Mouse (Mus musculus) liver, postnatal 0 days (tissue): Measurements from ENCODE around the gene Mmp14. TPM values are rescaled to one million over a fixed set of nuclear protein-coding genes. Genes with fewer than 3 reads are reported as not detected.
A peak's percentile ranks its signal among the peaks of the same experiment; 100 is the strongest.

Source experiments
- ATAC-seq: fragments of 200-750 bp; cut with Nextera tagmentation; 2 replicates; pipeline ENCODE4 v1.8.0; 2017; ENCODE audit warnings: mild to moderate bottlenecking, moderate library complexity
- DNase-seq: peaks from one replicate; pipeline ENCODE4 v3.0.0-alpha.2; 2016
- H3K27ac ChIP-seq: fragments of 300-500 bp; sonication (generic); 2 replicates; pipeline ENCODE4 v1.5.1; 2014; ENCODE audit warnings: antibody characterized with exemption, moderate library complexity, mild to moderate bottlenecking, low read depth
- H3K27me3 ChIP-seq: fragments of 300-500 bp; sonication (generic); 2 replicates; pipeline ENCODE4 v1.6.1; 2014; ENCODE audit warnings: low read length, control low read depth, mixed read lengths; ENCODE audit not compliant: insufficient read depth
- H3K36me3 ChIP-seq: fragments of 300-500 bp; sonication (generic); replicated peaks from 2 replicates; pipeline ENCODE4 v1.6.1; 2014; ENCODE audit warnings: mild to moderate bottlenecking, control low read depth, low read length, moderate library complexity, mixed read lengths; ENCODE audit not compliant: insufficient read depth
- H3K4me1 ChIP-seq: fragments of 300-500 bp; sonication (generic); 2 replicates; pipeline ENCODE4 v1.6.1; 2014; ENCODE audit warnings: antibody characterized with exemption, mild to moderate bottlenecking, control low read depth; ENCODE audit not compliant: insufficient read depth
- H3K4me2 ChIP-seq: fragments of 300-500 bp; sonication (generic); 2 replicates; pipeline ENCODE4 v1.6.1; 2014; ENCODE audit warnings: low read depth, mild to moderate bottlenecking, low read length, moderate library complexity, mixed read lengths
- H3K4me3 ChIP-seq: fragments of 300-500 bp; sonication (generic); 2 replicates; pipeline ENCODE4 v1.5.1; 2014; ENCODE audit warnings: low read depth, low read length
- H3K9ac ChIP-seq: fragments of 300-500 bp; sonication (generic); replicated peaks from 2 replicates; pipeline ENCODE4 v1.6.1; 2014; ENCODE audit warnings: mild to moderate bottlenecking, moderate library complexity
- H3K9me3 ChIP-seq: fragments of 300-500 bp; sonication (generic); 2 replicates; pipeline ENCODE4 v1.6.1; 2016; ENCODE audit warnings: mild to moderate bottlenecking, control low read depth, low read length, mixed read lengths
- CTCF ChIP-seq: sonication (generic); IDR thresholded peaks from 2 replicates; pipeline ENCODE4 v1.5.1; 2016; ENCODE audit warnings: antibody characterized with exemption, low read depth
- EP300 ChIP-seq: IDR thresholded peaks from 2 replicates; pipeline ENCODE4 v1.6.1; 2016; ENCODE audit warnings: antibody characterized with exemption, low read depth, mild to moderate bottlenecking
- WGBS: fragments of 180-500 bp; shearing (Covaris S2); extraction: QIAGEN DNeasy Blood & Tissue Kit; methylation state at CpG from one replicate; pipeline ENCODE4 v1.1.7; 2014; ENCODE audit not compliant: insufficient replicate concordance; 5-methylcytosine and 5-hydroxymethylcytosine counted together
- polyA plus RNA-seq: library from polyadenylated mRNA; unstranded; fragments of >200 nt; fragmentation: Nextera tagmentation; extraction: Ambion mirVana; gene quantifications from 2 replicates; pipeline ENCODE4 v1.2.1, GENCODE M21; 2015

The Mmp14 gene
- polyA plus RNA-seq, result 38.1 and 39.8 TPM in 2 replicates

- no peaks in the 10 kb centered on the region for H3K9me3 ChIP-seq
- ATAC-seq (peak; percentile 6; the same call in 1 of the 2 replicates), DNase-seq (peak; percentile 73)
- H3K9ac ChIP-seq, result peak within 1 kb of the TSS; percentile 93
- 1% methylated on average over 48 of the region's 49 CpGs for WGBS
- peaks cover 17% of the 10 kb centered on the region for H3K36me3 ChIP-seq
- peak within 1 kb of the TSS; percentile 92 for H3K27ac ChIP-seq
- peak within 1 kb of the TSS; percentile 76 for H3K4me3 ChIP-seq
- H3K4me1 ChIP-seq, result peaks cover 53% of the 10 kb centered on the region
- H3K27me3 ChIP-seq, result peaks cover 6% of the 10 kb centered on the region; the same call in 1 of the 2 replicates
- peak within 1 kb of the TSS; percentile 90 for H3K4me2 ChIP-seq
- peak; percentile 22; the same call in 1 of the 2 replicates for TF ChIP-seq EP300
- peak; percentile 49 for TF ChIP-seq CTCF
These were observed at the start of gene Mmp14 for GRCm38 (mm10) chr14:54431334-54432077. Mmp14 (plus strand) TSS chr14:54431612.

- peaks cover 24% of the 10 kb centered on the region for H3K4me1 ChIP-seq
- H3K9me3 ChIP-seq, result no peaks in the 10 kb centered on the region
- WGBS, result 52% methylated on average over 10 of the region's 10 CpGs
- no peak for DNase-seq
- no peak overlapping the region for H3K9ac ChIP-seq
- H3K36me3 ChIP-seq, result no peaks in the 10 kb centered on the region
- H3K27me3 ChIP-seq, result no peaks in the 10 kb centered on the region
- no peak for TF ChIP-seq CTCF
- TF ChIP-seq EP300, result no peak
- H3K27ac ChIP-seq, result peak overlapping the region; percentile 66
- peak; percentile 43 for ATAC-seq
- peak overlapping the region; percentile 43 for H3K4me2 ChIP-seq
- H3K4me3 ChIP-seq, result no peak overlapping the region
These were observed 49.6 kb upstream of the Mmp14 start for GRCm38 (mm10) chr14:54381816-54382215.

- Histone ChIP-seq H3K9me3 (no peaks in the 10 kb centered on the region), H3K9ac (no peak overlapping the region), H3K36me3 (no peaks in the 10 kb centered on the region), H3K27ac (peak overlapping the region; percentile 51), H3K4me3 (no peak overlapping the region), H3K27me3 (no peaks in the 10 kb centered on the region), H3K4me2 (no peak overlapping the region), H3K4me1 (peaks cover 24% of the 10 kb centered on the region)
- ATAC-seq, result no peak
- 68% methylated on average over 9 of the region's 9 CpGs for WGBS
- TF ChIP-seq EP300, result no peak
- TF ChIP-seq CTCF, result no peak
- DNase-seq, result no peak
These were observed 48.8 kb upstream of the Mmp14 start for GRCm38 (mm10) chr14:54382641-54383040.

GRCm38 (mm10) chr14:54383355-54383771 lies 48.0 kb upstream of the Mmp14 start:
- TF ChIP-seq EP300 (no peak), CTCF (no peak)
- H3K4me1 ChIP-seq, result peaks cover 24% of the 10 kb centered on the region
- H3K4me3 ChIP-seq, result no peak overlapping the region
- H3K4me2 ChIP-seq, result 0 out of 2 replicates have a peak overlapping the region, but pooled peaks have one; percentile 18
- H3K27me3 ChIP-seq, result no peaks in the 10 kb centered on the region
- H3K9me3 ChIP-seq, result no peaks in the 10 kb centered on the region
- H3K9ac ChIP-seq, result no peak overlapping the region
- DNase-seq (peak; percentile 31), ATAC-seq (peak; percentile 65)
- WGBS, result 23% methylated on average over 4 of the region's 4 CpGs
- H3K27ac ChIP-seq, result peak overlapping the region; percentile 51
- H3K36me3 ChIP-seq, result no peaks in the 10 kb centered on the region

- H3K9me3 ChIP-seq, result no peaks in the 10 kb centered on the region
- no peaks in the 10 kb centered on the region for H3K36me3 ChIP-seq
- H3K27me3 ChIP-seq, result no peaks in the 10 kb centered on the region
- no peak for TF ChIP-seq CTCF
- peak; percentile 36; the same call in 1 of the 2 replicates for TF ChIP-seq EP300
- H3K27ac ChIP-seq, result no peak overlapping the region
- no peak overlapping the region for H3K4me3 ChIP-seq
- no peak overlapping the region for H3K9ac ChIP-seq
- peaks cover 24% of the 10 kb centered on the region for H3K4me1 ChIP-seq
- DNase-seq (no peak), ATAC-seq (0 out of 2 replicates have a peak, but pooled peaks have one; percentile 26)
- 55% methylated on average over 8 of the region's 8 CpGs for WGBS
- no peak overlapping the region for H3K4me2 ChIP-seq
These were observed 47.0 kb upstream of the Mmp14 start for GRCm38 (mm10) chr14:54384396-54384795.

- TF ChIP-seq CTCF (no peak), EP300 (no peak)
- ATAC-seq (no peak), DNase-seq (no peak)
- Histone ChIP-seq H3K36me3 (no peaks in the 10 kb centered on the region), H3K9me3 (no peaks in the 10 kb centered on the region), H3K4me1 (peaks cover 19% of the 10 kb centered on the region), H3K9ac (no peak overlapping the region), H3K27me3 (no peaks in the 10 kb centered on the region), H3K4me2 (no peak overlapping the region), H3K4me3 (no peak overlapping the region), H3K27ac (no peak overlapping the region)
- WGBS, result 73% methylated on average over 7 of the region's 7 CpGs
These were observed 45.3 kb upstream of the Mmp14 start for GRCm38 (mm10) chr14:54385968-54386618.
